Mouse (Mus musculus) liver, adult 2 months (tissue): Measurements from ENCODE around the gene Setd5. TPM values are rescaled to one million over a fixed set of nuclear protein-coding genes. Genes with fewer than 3 reads are reported as not detected.
A peak's percentile ranks its signal among the peaks of the same experiment; 100 is the strongest.

Source experiments
- DNase-seq: peaks from one replicate; pipeline ENCODE4 v3.0.0-alpha.2; 2011; ENCODE audit warnings: low read depth, low spot score; ENCODE audit errors: extremely low read depth
- H3K27ac ChIP-seq: fragments of 200-500 bp; replicated peaks from 2 replicates; pipeline ENCODE4 v1.5.1; 2012; ENCODE audit warnings: low read depth, mild to moderate bottlenecking, control low read depth, inconsistent platforms, low read length; ENCODE audit not compliant: insufficient read depth
- H3K27me3 ChIP-seq: fragments of 200-500 bp; 2 replicates; pipeline ENCODE4 v1.6.1; 2012; ENCODE audit warnings: mild to moderate bottlenecking, moderate library complexity, low read length, inconsistent platforms; ENCODE audit not compliant: control insufficient read depth, insufficient read depth
- H3K36me3 ChIP-seq: fragments of 200-500 bp; 2 replicates; pipeline ENCODE4 v1.6.1; 2012; ENCODE audit warnings: low read length, inconsistent platforms; ENCODE audit not compliant: control insufficient read depth, insufficient read depth
- H3K4me1 ChIP-seq: fragments of 200-500 bp; 2 replicates; pipeline ENCODE4 v1.6.1; 2011; ENCODE audit warnings: low read length; ENCODE audit not compliant: control insufficient read depth, insufficient read depth
- H3K4me3 ChIP-seq: fragments of 200-500 bp; 2 replicates; pipeline ENCODE4 v1.5.1; 2011; ENCODE audit warnings: low read depth, mild to moderate bottlenecking, control low read depth, low read length, moderate library complexity; ENCODE audit not compliant: insufficient read depth
- H3K79me2 ChIP-seq: fragments of 200-500 bp; 2 replicates; pipeline ENCODE4 v1.6.1; 2012; ENCODE audit warnings: inconsistent platforms, mild to moderate bottlenecking, low read length, moderate library complexity; ENCODE audit not compliant: control insufficient read depth, insufficient read depth
- H3K9ac ChIP-seq: fragments of 200-500 bp; 2 replicates; pipeline ENCODE4 v1.6.1; 2012; ENCODE audit warnings: low read depth, mild to moderate bottlenecking, control low read depth, inconsistent platforms, low read length
- CTCF ChIP-seq: fragments of 200-500 bp; IDR thresholded peaks from 2 replicates; pipeline ENCODE4 v1.5.1; 2011; ENCODE audit warnings: low read depth, low read length, control low read depth
- POLR2A ChIP-seq: fragments of 200-500 bp; IDR thresholded peaks from 2 replicates; pipeline ENCODE4 v1.6.1; 2011; ENCODE audit warnings: low read length, control low read depth; ENCODE audit not compliant: insufficient read depth; ENCODE audit errors: extremely low read depth
- WGBS: fragments of 180-500 bp; shearing (Covaris S2); methylation state at CpG from one replicate; pipeline ENCODE4 v1.1.7; 2018; 5-methylcytosine and 5-hydroxymethylcytosine counted together
- polyA plus RNA-seq: library from polyadenylated mRNA; depleted of rRNA; stranded (reverse); fragments of >200 nt; gene quantifications from 2 replicates; pipeline ENCODE4 v1.2.3, GENCODE M21; 2012
- total RNA-seq: library from RNA; depleted of rRNA; stranded (reverse); fragments of >200 nt; gene quantifications from 2 replicates; pipeline ENCODE4 v1.2.3, GENCODE M21; 2014

Gene Setd5
- total and polyA plus RNA-seq, 2 experiments, result 11.8 to 28.1 TPM

- TF ChIP-seq CTCF (no peak), POLR2A (no peak)
- H3K27ac ChIP-seq, result no peak overlapping the region
- no peak overlapping the region for H3K9ac ChIP-seq
- H3K27me3 ChIP-seq, result no peaks in the 10 kb centered on the region
- no peaks in the 10 kb centered on the region for H3K36me3 ChIP-seq
- no peak for DNase-seq
- no peaks in the 10 kb centered on the region for H3K79me2 ChIP-seq
- H3K4me1 ChIP-seq, result no peaks in the 10 kb centered on the region
- no peak overlapping the region for H3K4me3 ChIP-seq
These were observed 94.8 kb downstream of the Setd5 start for GRCm38 (mm10) chr6:113172011-113172410.

DNA sequence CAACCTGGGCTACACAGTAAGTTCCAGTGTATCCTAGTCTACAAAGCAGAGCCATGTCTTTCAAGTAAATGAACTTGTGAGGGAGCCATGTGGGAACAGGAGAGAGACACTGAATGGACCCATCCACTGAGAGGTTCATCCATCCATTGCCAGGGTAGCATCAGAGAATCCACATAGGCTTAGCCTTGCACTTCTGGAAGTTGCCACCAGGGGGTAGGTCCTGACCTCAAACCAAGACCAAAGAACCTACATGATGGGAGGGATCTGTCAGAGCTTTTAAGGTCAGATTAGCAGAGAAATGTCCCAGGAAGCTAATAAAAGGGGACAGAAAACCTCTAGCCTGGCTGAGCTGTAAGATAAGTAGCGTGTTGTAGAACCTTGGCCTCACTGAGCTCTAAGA is 95.4 kb downstream of the Setd5 start:
- H3K4me1 ChIP-seq, result no peaks in the 10 kb centered on the region
- no peaks in the 10 kb centered on the region for H3K79me2 ChIP-seq
- H3K36me3 ChIP-seq, result no peaks in the 10 kb centered on the region
- H3K27me3 ChIP-seq, result no peaks in the 10 kb centered on the region
- DNase-seq, result peak; percentile 32
- H3K27ac ChIP-seq, result no peak overlapping the region
- TF ChIP-seq POLR2A (no peak), CTCF (peak; percentile 62; the same call in 1 of the 2 replicates)
- no peak overlapping the region for H3K4me3 ChIP-seq
- WGBS, result 90% methylated on average over 1 of the region's 1 CpGs
- H3K9ac ChIP-seq, result no peak overlapping the region

DNA sequence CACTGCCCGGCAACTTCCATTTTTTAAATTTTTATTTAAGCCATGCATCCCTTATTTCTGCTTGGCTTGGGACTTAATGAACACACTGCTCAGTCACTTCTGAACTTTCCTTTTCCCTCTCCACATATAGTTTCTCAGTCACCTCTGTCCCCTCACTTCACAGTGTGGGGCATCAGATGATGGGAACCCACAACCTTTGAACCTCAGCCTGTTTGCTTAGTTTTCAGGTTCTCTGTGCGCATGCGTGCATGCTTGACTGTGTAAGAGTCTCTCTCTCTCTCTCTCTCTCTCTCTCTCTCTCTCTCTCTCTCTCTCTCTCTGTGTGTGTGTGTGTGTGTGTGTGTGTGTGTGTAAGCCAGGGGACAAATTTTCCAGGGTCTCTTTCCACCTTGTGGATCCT is 98.3 kb downstream of the Setd5 start:
- Histone ChIP-seq H3K79me2 (no peaks in the 10 kb centered on the region), H3K9ac (no peak overlapping the region), H3K4me3 (no peak overlapping the region), H3K4me1 (no peaks in the 10 kb centered on the region), H3K27me3 (no peaks in the 10 kb centered on the region), H3K27ac (no peak overlapping the region), H3K36me3 (no peaks in the 10 kb centered on the region)
- peak; percentile 22 for DNase-seq
- no peak for TF ChIP-seq POLR2A
- no peak for TF ChIP-seq CTCF
- 48% methylated on average over 3 of the region's 3 CpGs for WGBS

DNA sequence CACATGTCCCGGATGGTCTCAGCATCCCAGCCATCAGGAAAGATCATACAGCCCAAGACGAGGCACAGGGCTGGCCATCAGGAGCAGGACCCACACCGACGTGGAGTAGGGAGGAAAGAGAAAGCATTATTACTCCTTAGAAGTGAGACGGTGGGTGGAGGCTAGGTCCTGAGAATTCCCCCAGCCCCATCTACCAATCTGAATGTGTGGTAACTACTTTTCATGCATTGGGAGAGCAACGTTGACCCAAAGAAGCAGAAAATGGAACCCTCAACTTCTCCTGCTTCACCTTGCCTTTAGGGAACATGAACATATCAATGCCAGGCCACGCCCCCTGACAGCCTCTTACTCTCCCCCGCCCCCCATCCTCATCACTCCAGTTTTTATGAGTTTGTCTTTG is 99.4 kb downstream of the Setd5 start:
- 88% methylated on average over 8 of the region's 8 CpGs for WGBS
- no peaks in the 10 kb centered on the region for H3K36me3 ChIP-seq
- no peak overlapping the region for H3K9ac ChIP-seq
- no peak for DNase-seq
- H3K79me2 ChIP-seq, result no peaks in the 10 kb centered on the region
- no peak overlapping the region for H3K27ac ChIP-seq
- no peaks in the 10 kb centered on the region for H3K27me3 ChIP-seq
- no peaks in the 10 kb centered on the region for H3K4me1 ChIP-seq
- H3K4me3 ChIP-seq, result no peak overlapping the region
- TF ChIP-seq CTCF (no peak), POLR2A (no peak)

GRCm38 (mm10) chr6:113178286-113179194 is 101.4 kb downstream of the Setd5 start:
- no peaks in the 10 kb centered on the region for H3K27me3 ChIP-seq
- no peak overlapping the region for H3K27ac ChIP-seq
- no peak for DNase-seq
- H3K79me2 ChIP-seq, result no peaks in the 10 kb centered on the region
- no peak overlapping the region for H3K4me3 ChIP-seq
- no peaks in the 10 kb centered on the region for H3K4me1 ChIP-seq
- H3K9ac ChIP-seq, result no peak overlapping the region
- no peaks in the 10 kb centered on the region for H3K36me3 ChIP-seq
- TF ChIP-seq CTCF (no peak), POLR2A (no peak)
- 32% methylated on average over 14 of the region's 14 CpGs for WGBS

GRCm38 (mm10) chr6:113179195-113179733 is 102.1 kb downstream of the Setd5 start:
- no peaks in the 10 kb centered on the region for H3K36me3 ChIP-seq
- TF ChIP-seq POLR2A (no peak), CTCF (no peak)
- no peak overlapping the region for H3K4me3 ChIP-seq
- H3K9ac ChIP-seq, result no peak overlapping the region
- WGBS, result 52% methylated on average over 4 of the region's 4 CpGs
- DNase-seq, result no peak
- no peak overlapping the region for H3K27ac ChIP-seq
- H3K27me3 ChIP-seq, result no peaks in the 10 kb centered on the region
- no peaks in the 10 kb centered on the region for H3K79me2 ChIP-seq
- H3K4me1 ChIP-seq, result no peaks in the 10 kb centered on the region
